In the genomic region with DNA sequence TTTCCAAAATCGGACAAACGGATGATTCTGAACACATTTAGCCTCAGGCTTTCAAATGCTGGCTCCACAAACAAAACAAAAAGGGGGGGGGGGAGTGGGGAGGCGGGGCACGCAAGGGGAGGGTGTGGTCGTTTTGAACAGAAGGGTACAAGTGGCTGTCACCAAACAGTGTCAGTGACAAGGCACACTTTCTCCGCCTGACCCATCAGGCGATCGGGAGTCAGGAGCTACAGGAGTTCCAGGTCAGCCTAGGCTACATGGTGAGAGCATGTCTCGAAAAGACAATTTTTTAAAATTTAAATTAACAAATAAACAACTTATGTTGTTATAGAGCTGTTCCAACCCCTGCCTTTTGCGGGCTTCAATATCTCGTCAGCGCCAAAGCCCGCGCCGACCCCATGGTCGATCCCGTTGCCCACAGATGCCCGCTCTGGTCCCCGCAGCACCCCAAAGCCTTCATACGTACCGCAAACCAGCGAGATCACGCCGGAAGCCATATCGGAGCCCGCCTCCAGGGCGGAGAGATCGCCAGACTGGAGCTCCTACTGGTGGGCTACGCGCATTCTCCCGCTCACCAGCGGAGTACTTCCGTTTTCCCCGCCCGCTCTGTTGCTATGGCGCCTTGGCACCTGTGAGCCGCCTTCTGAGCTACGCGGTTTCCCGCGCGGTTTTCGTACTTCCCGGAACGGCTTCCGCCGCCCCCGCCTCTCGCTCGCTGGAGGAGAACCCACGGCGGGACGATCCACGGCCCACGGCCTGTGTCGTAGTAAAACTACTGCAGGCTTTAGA, we compare ENCODE assay signal across 1 mouse cellular context.
A peak's percentile ranks its signal among the peaks of the same experiment; 100 is the strongest.
TF ChIP-seq lines count a peak whose summit lies in the region.

A gene (minus strand): TSS at position 650 of the 789 bp plus-strand sequence.

TF ChIP-seq in myocyte, 11 proteins besides CTCF, POLR2A, EP300 and RAD21 (continued from another document):
- TF ChIP-seq POLR2AphosphoS2 (IDR thresholded peaks at IDR 0.05; ENCODE audit: insufficient read length, low read depth), result peak; percentile 49
TF ChIP-seq in myocyte: peak in this region for 3.
